Mouse (Mus musculus) thymus, adult 2 months (tissue): Measurements from ENCODE around the gene Ccdc78.

ENCODE experiments used
- CTCF ChIP-seq: fragments of 200-500 bp; IDR thresholded peaks from 2 replicates; pipeline ENCODE4 v1.5.1; 2012; ENCODE audit warnings: mild to moderate bottlenecking, control low read depth, low read length, moderate library complexity, borderline replicate concordance; ENCODE audit not compliant: control insufficient read depth, poor library complexity, insufficient read depth; ENCODE audit errors: extremely low read depth
- POLR2A ChIP-seq: fragments of 200-500 bp; IDR thresholded peaks from 2 replicates; pipeline ENCODE4 v1.6.1; 2012; ENCODE audit warnings: mild to moderate bottlenecking, low read length, control low read depth, moderate library complexity; ENCODE audit not compliant: control insufficient read depth, poor library complexity, insufficient read depth; ENCODE audit errors: extremely low read depth

DNA sequence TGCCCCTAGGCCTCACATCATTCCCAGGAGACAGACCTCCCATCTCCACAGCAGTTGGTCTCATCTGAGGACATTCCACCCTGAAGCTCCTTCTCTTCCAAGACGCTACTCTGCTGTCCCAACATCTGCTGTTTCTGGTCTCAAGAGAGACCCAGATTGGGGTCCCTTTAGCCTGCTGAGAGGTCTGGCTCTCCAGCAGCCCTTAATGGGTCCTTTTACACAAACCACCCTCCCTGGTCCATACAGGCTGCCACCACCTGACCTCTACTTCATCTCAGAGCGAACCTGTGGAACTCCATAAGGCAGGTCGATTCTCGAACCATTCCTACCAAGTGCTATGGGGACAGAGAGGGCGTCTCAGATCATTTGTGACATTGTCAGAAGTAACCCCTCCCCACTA, 21.6 kb downstream of the Ccdc78 start:
- TF ChIP-seq CTCF (no peak), POLR2A (no peak)
